Mouse (Mus musculus) cerebellum, adult 2 months (tissue): ENCODE data around the gene Gm26620. TPM values are rescaled to one million over a fixed set of nuclear protein-coding genes. Genes with fewer than 3 reads are reported as not detected.
A peak's percentile ranks its signal among the peaks of the same experiment; 100 is the strongest.

Experiments used
- DNase-seq, 2 experiments: peaks; one replicate each; pipeline ENCODE4 v3.0.0; 2021
- H3K27ac ChIP-seq: fragments of 200-500 bp; 2 replicates; pipeline ENCODE4 v1.5.1; 2012; ENCODE audit warnings: low read length, control low read depth, inconsistent platforms; ENCODE audit not compliant: insufficient read depth
- H3K27me3 ChIP-seq: fragments of 200-500 bp; 2 replicates; pipeline ENCODE4 v1.6.1; 2012; ENCODE audit warnings: inconsistent platforms, mild to moderate bottlenecking, low read length, moderate library complexity; ENCODE audit not compliant: control insufficient read depth, insufficient read depth
- H3K4me1 ChIP-seq: fragments of 200-500 bp; 2 replicates; pipeline ENCODE4 v1.6.1; 2011; ENCODE audit warnings: low read length; ENCODE audit not compliant: control insufficient read depth, insufficient read depth
- H3K4me3 ChIP-seq: fragments of 200-500 bp; replicated peaks from 2 replicates; pipeline ENCODE3; 2011; ENCODE audit warnings: mild to moderate bottlenecking, low read depth, low read length, control low read depth; ENCODE audit not compliant: insufficient read depth
- CTCF ChIP-seq: fragments of 200-500 bp; IDR thresholded peaks from 2 replicates; pipeline ENCODE4 v1.5.1; 2011; ENCODE audit warnings: low read depth, mild to moderate bottlenecking, control low read depth, low read length, moderate library complexity, borderline replicate concordance; ENCODE audit not compliant: insufficient read depth
- POLR2A ChIP-seq: fragments of 200-500 bp; IDR thresholded peaks from 2 replicates; pipeline ENCODE4 v1.6.1; 2011; ENCODE audit warnings: low read length, control low read depth, borderline replicate concordance; ENCODE audit not compliant: insufficient read depth
- WGBS: fragments of 180-500 bp; shearing (Covaris S2); methylation state at CpG from one replicate; pipeline ENCODE4 v1.1.7; 2018; 5-methylcytosine and 5-hydroxymethylcytosine counted together
- polyA plus RNA-seq: library from polyadenylated mRNA; depleted of rRNA; stranded (reverse); fragments of >200 nt; gene quantifications from 2 replicates; pipeline ENCODE4 v1.2.3, GENCODE M21; 2012

The Gm26620 gene
- polyA plus RNA-seq, 1 experiment: 1.2 TPM

DNA sequence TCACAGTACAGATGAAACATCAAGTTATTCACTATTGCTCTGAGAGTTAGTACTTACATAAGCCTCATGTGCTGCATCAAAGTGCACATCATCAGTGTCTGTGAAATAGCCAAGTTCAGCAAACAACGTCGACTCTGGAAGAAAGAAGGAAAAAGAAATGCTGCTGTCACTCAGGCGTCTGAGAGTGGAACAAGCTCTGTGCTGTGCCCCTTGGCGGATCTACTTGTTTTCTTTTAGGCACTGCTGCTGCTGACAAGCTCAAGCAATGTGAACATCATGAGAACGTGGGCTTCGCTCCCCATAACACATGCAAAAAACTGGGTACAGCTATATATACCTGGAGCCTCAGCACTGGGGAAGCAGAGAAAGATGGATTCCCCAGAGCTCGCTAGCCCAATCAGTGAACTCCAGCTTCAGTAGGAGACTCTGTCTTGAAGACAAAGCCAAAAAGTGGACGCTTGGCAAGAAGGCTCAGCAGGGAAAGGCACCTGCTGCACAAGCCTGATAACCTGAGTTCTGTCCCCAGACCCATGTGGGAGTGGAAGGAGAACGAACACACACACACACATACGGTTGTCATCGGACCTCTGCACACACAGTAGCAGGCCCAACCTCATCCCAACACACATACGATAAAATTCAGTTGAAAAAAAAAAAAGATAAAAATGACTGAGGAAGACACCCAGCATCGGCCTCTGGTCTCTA, 29.7 kb upstream of the Gm26620 start:
- DNase-seq: no peak
- no peaks in the 10 kb centered on the region; the same call in 1 of the 2 replicates for H3K4me1 ChIP-seq
- no peak overlapping the region for H3K4me3 ChIP-seq
- H3K27ac ChIP-seq: no peak overlapping the region
- TF ChIP-seq CTCF: no peak
- TF ChIP-seq POLR2A: no peak
- no peaks in the 10 kb centered on the region for H3K27me3 ChIP-seq
- WGBS: 83% methylated on average over 13 of the region's 13 CpGs

DNA sequence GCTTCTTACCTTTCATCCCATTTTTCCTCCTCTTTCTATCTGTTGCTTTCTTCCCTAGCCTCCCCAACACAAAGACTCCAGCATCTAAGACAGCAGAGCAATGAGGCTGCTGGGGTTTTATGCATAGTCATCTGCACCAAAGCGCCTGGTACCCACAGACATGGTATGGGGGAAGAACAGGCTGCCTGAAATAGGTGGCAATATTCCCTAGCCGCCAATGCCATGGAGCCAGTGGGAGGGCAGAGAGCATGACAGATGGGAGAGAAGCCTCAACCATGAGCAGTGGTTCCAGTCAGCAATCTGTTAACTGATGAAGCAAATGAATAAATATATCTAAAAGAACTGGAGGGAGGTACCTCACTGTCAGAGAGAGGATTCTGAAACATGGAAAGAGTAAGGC, 27.5 kb upstream of the Gm26620 start:
- Histone ChIP-seq H3K4me3 (no peak overlapping the region), H3K27ac (no peak overlapping the region)

DNA sequence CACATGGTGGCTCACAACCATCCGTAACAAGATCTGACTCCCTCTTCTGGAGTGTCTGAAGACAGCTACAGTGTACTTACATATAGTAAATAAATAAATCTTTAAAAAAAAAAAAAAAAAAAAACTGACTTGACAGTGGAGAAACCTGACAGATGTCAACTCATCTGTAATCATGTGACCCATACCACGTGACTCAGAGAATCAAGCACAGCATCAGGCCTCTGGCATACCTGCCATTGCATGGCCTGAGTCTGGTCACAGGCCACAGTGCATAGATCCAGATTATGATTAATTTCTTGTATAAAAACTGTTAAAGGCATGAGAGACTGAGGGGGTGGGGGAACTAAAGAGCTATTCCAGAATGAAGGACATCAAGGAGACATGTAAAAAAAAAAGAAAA, 26.0 kb upstream of the Gm26620 start:
- H3K27ac ChIP-seq: no peak overlapping the region
- H3K27me3 ChIP-seq: no peaks in the 10 kb centered on the region
- WGBS: 76% methylated on average over 2 of the region's 2 CpGs
- no peak for DNase-seq
- TF ChIP-seq POLR2A: no peak
- TF ChIP-seq CTCF: no peak
- no peak overlapping the region for H3K4me3 ChIP-seq
- H3K4me1 ChIP-seq: no peaks in the 10 kb centered on the region; the same call in 1 of the 2 replicates

More for the DNA sequence above, 27.5 kb upstream of the Gm26620 start:
- 15% methylated on average over 2 of the region's 2 CpGs for WGBS
- H3K4me1 ChIP-seq: no peaks in the 10 kb centered on the region; the same call in 1 of the 2 replicates
- DNase-seq: peak; percentile 39 to 57
- H3K27me3 ChIP-seq: no peaks in the 10 kb centered on the region
- TF ChIP-seq POLR2A (no peak), CTCF (no peak)

DNA sequence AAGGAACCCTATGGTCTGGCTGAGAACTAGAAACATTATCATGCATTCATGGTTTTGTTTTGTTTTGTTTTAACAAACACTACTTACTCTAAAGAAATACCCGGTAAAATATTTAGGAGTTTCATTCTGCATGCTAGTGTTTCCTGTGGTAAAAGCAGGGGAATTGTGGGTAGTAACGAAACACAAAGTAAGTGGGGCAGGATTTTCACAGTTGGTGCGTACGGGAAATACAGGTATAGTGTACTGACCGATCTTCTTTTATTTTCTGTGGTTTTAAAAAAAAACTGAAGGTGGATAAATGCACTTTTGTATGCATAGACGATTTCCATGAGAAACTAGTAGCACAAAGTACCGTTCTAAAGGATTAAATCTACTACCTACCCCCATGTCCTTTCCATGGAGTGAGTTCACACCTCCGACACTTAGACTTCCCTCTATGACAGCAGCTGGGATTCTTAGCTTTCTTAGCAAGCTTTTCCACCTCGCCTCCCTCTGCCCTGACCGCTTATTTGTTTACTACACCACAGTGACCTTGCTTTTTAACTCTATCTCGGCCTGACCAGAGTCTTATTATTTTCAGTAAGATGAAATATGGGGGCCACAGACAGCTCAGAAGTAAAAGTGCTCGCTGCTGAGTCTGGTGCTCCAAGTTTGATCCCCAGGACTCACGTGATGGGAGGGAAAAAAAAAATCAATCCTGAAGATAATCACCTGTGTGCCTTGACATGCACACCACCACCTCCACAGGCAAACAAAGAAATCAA, 23.0 kb upstream of the Gm26620 start:
- H3K27ac ChIP-seq: no peak overlapping the region
- DNase-seq: no peak
- WGBS: 86% methylated on average over 13 of the region's 13 CpGs

DNA sequence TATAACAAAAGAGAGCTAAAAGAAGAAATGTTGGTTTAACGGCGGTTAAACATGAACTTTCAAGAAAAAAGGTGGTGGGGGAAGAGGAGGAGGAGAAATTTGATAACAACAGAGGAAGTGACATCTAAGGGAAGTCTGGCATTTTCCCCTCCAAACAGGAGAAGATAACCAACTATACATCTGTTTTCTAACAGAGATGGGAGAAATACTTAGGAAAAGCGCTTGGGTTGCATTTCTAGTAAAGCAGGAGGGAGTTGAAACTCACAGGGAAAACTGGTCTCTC, 22.5 kb upstream of the Gm26620 start:
- DNase-seq: no peak
- no peak for TF ChIP-seq POLR2A
- TF ChIP-seq CTCF: no peak
- Histone ChIP-seq H3K27ac (no peak overlapping the region), H3K4me3 (no peak overlapping the region), H3K27me3 (no peaks in the 10 kb centered on the region), H3K4me1 (no peaks in the 10 kb centered on the region; the same call in none of the 2 replicates)
- WGBS: 87% methylated on average over 3 of the region's 3 CpGs

More for the DNA sequence above, 23.0 kb upstream of the Gm26620 start:
- Histone ChIP-seq H3K27me3 (no peaks in the 10 kb centered on the region), H3K4me1 (no peaks in the 10 kb centered on the region; the same call in none of the 2 replicates), H3K4me3 (no peak overlapping the region)
- no peak for TF ChIP-seq CTCF
- no peak for TF ChIP-seq POLR2A

DNA sequence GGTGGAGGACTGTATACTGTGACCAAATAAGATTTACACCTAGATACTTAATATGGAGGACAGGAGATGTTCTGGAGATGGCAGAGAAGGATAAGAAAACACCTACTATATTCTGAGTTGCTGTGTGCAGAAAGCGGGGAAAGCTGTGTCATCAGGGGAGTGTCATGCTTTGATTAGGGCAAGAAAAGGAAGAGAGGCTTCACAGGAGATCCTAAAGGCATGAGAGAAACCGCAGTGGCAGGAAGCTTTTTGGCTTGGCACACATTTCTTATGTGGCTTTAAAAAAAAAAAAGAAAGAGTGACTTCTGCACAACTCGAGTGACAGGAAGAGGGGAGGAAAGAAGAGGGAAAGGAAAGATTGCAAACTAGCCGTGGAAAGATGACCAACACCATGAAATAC, 21.8 kb upstream of the Gm26620 start:
- H3K4me3 ChIP-seq: no peak overlapping the region
- WGBS: 60% methylated on average over 4 of the region's 4 CpGs
- H3K27ac ChIP-seq: no peak overlapping the region
- no peaks in the 10 kb centered on the region for H3K27me3 ChIP-seq
- DNase-seq: no peak
- no peaks in the 10 kb centered on the region; the same call in none of the 2 replicates for H3K4me1 ChIP-seq
- no peak for TF ChIP-seq POLR2A
- no peak for TF ChIP-seq CTCF

DNA sequence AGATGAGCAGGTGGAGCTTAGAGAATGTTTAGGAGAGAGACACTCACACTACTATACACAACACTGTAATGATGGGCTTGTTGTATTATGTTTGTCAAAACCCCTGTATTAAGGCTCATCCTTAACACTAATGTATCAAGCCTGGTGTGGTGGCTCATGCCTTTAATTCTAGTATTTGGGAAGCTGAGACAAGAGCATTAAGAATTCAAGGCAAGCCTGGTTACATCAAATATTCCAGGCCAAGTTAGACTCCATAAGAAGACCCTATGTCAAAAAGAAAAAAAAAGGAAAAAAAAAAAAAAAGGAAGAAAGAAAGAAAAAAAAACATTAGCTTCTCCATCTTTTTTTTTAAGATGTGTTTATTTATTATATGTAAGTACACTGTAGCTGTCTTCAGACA, 20.6 kb upstream of the Gm26620 start:
- Histone ChIP-seq H3K27ac (no peak overlapping the region), H3K27me3 (no peaks in the 10 kb centered on the region), H3K4me3 (no peak overlapping the region), H3K4me1 (no peaks in the 10 kb centered on the region; the same call in none of the 2 replicates)
- TF ChIP-seq POLR2A: no peak
- TF ChIP-seq CTCF: no peak
- no peak for DNase-seq

DNA sequence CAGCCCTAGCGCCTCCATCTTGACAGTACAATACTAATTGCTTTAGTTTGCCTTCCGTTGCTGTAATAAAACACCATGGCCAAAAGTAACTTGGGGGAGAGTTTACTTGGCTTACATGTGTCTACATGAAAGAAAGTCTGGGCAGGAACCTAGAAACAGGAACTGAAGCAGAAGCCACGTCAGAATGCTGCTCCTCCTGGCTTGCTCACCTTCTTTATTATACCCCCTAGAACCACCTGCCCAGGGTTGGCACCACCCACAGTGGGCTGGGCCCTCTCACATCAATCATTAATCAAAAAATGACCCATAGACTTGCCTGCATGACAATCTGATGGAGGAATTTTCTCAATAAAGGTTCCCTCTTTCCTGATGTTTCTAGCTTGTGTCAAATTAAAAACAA, 20.1 kb upstream of the Gm26620 start:
- no peaks in the 10 kb centered on the region; the same call in none of the 2 replicates for H3K4me1 ChIP-seq
- DNase-seq: no peak
- no peaks in the 10 kb centered on the region for H3K27me3 ChIP-seq
- no peak overlapping the region for H3K4me3 ChIP-seq
- no peak overlapping the region for H3K27ac ChIP-seq
- 82% methylated on average over 3 of the region's 3 CpGs for WGBS
- TF ChIP-seq CTCF (no peak), POLR2A (no peak)
